Mouse (Mus musculus) CH12.LX (cell line): ENCODE data around the gene Flt3l. TPM values are rescaled to one million over a fixed set of nuclear protein-coding genes. Genes with fewer than 3 reads are reported as not detected.
A peak's percentile ranks its signal among the peaks of the same experiment; 100 is the strongest.

Source experiments
- DNase-seq: peaks from one replicate; pipeline ENCODE4 v3.0.0-alpha.2; 2013; ENCODE audit errors: extremely low read depth
- H3K27ac ChIP-seq: 2 replicates; pipeline ENCODE4 v1.5.1; 2012; ENCODE audit warnings: low read depth, mild to moderate bottlenecking, control low read depth, moderate library complexity; ENCODE audit not compliant: insufficient read depth
- H3K27me3 ChIP-seq: replicated peaks from 2 replicates; pipeline ENCODE3; 2012; ENCODE audit warnings: inconsistent platforms
- H3K36me3 ChIP-seq, 2 experiments: replicated peaks in 1 of 2; 2 replicates each; pipeline versions ENCODE3 to v1.6.1; 2012; ENCODE audit warnings: inconsistent platforms in 1 of 2, low read length in 1 of 2, mild to moderate bottlenecking in 1 of 2, mixed read lengths in 1 of 2, moderate library complexity in 1 of 2; ENCODE audit not compliant: control insufficient read depth in 1 of 2, insufficient read depth in 1 of 2
- H3K4me1 ChIP-seq, 2 experiments: 2 replicates each; pipeline ENCODE4 v1.6.1; 2012; ENCODE audit warnings: inconsistent platforms in 1 of 2, moderate library complexity in 1 of 2; ENCODE audit not compliant: insufficient read depth in 2 of 2, control insufficient read depth in 1 of 2
- H3K4me2 ChIP-seq: 2 replicates; pipeline ENCODE4 v1.6.1; 2012; ENCODE audit warnings: low read depth, mild to moderate bottlenecking, control low read depth; ENCODE audit not compliant: poor library complexity, insufficient read depth, severe bottlenecking
- H3K4me3 ChIP-seq, 3 experiments: fragments of 150-350 bp in 1 of 3; sonication (generic) in 1 of 3; replicated peaks in 1 of 3; 2 replicates each; pipeline versions ENCODE3 to v1.5.1; 2011 to 2012; ENCODE audit warnings: low read depth in 2 of 3, low read length in 2 of 3, mild to moderate bottlenecking in 2 of 3, moderate library complexity in 2 of 3, control low read depth in 1 of 3, improper control_type of control experiment in 1 of 3, inconsistent platforms in 1 of 3, mixed read lengths in 1 of 3; ENCODE audit not compliant: poor library complexity in 1 of 3
- H3K79me2 ChIP-seq: replicated peaks from 2 replicates; pipeline ENCODE4 v1.6.1; 2012; ENCODE audit warnings: mild to moderate bottlenecking, moderate library complexity; ENCODE audit not compliant: control insufficient read depth, poor library complexity, insufficient read depth, severe bottlenecking; ENCODE audit errors: extremely low read depth
- H3K9ac ChIP-seq: 2 replicates; pipeline ENCODE4 v1.6.1; 2012; ENCODE audit warnings: low read depth, mild to moderate bottlenecking, control low read depth, moderate library complexity; ENCODE audit not compliant: insufficient read depth
- H3K9me3 ChIP-seq: replicated peaks from 2 replicates; pipeline ENCODE3; 2012; ENCODE audit warnings: low read length, inconsistent platforms, mixed read lengths
- BHLHE40 ChIP-seq: IDR thresholded peaks from 2 replicates; pipeline ENCODE4 v1.6.1; 2011; ENCODE audit warnings: mild to moderate bottlenecking, low read depth, low read length, improper control_type of control experiment
- CHD1 ChIP-seq: IDR thresholded peaks from 2 replicates; pipeline ENCODE4 v1.6.1; 2012; ENCODE audit warnings: low read depth, low read length, improper control_type of control experiment, inconsistent platforms
- CHD2 ChIP-seq: IDR thresholded peaks from 2 replicates; pipeline ENCODE4 v1.6.1; 2011; ENCODE audit warnings: low read length, improper control_type of control experiment
- E2F4 ChIP-seq: IDR thresholded peaks from 2 replicates; pipeline ENCODE4 v1.6.1; 2011; ENCODE audit warnings: low read depth, low read length, improper control_type of control experiment; ENCODE audit not compliant: insufficient replicate concordance
- ETS1 ChIP-seq: conservative IDR thresholded peaks from 2 replicates; pipeline ENCODE4 v1.6.1; 2012; ENCODE audit warnings: low read depth, mild to moderate bottlenecking, inconsistent platforms, low read length, improper control_type of control experiment, moderate library complexity
- HCFC1 ChIP-seq: IDR thresholded peaks from 2 replicates; pipeline ENCODE4 v1.6.1; 2012; ENCODE audit warnings: low read depth, mild to moderate bottlenecking, inconsistent platforms, low read length, improper control_type of control experiment
- IRF4 ChIP-seq: IDR thresholded peaks from 2 replicates; pipeline ENCODE4 v1.6.1; 2014; ENCODE audit warnings: low read depth, mild to moderate bottlenecking, inconsistent platforms, low read length, improper control_type of control experiment
- KAT2A ChIP-seq: IDR thresholded peaks from 2 replicates; pipeline ENCODE4 v1.6.1; 2012; ENCODE audit warnings: low read length, improper control_type of control experiment, inconsistent platforms; ENCODE audit not compliant: insufficient replicate concordance
- MAFK ChIP-seq: IDR thresholded peaks from 2 replicates; pipeline ENCODE4 v1.6.1; 2011; ENCODE audit warnings: low read length, improper control_type of control experiment; ENCODE audit not compliant: insufficient replicate concordance
- MAX ChIP-seq: IDR thresholded peaks from 2 replicates; pipeline ENCODE4 v1.6.1; 2011; ENCODE audit warnings: low read length, improper control_type of control experiment
- MXI1 ChIP-seq: IDR thresholded peaks from 2 replicates; pipeline ENCODE4 v1.6.1; 2011; ENCODE audit warnings: mild to moderate bottlenecking, low read depth, low read length, improper control_type of control experiment
- MYC ChIP-seq: IDR thresholded peaks from 2 replicates; pipeline ENCODE4 v1.6.1; 2011; ENCODE audit warnings: low read depth, mild to moderate bottlenecking, improper control_type of control experiment, low read length
- RAD21 ChIP-seq: IDR thresholded peaks from 2 replicates; pipeline ENCODE4 v1.6.1; 2011; ENCODE audit warnings: low read depth, mild to moderate bottlenecking, low read length, improper control_type of control experiment, moderate library complexity
- SIN3A ChIP-seq: IDR thresholded peaks from 2 replicates; pipeline ENCODE4 v1.6.1; 2012; ENCODE audit warnings: low read length, improper control_type of control experiment, inconsistent platforms
- TBP ChIP-seq: conservative IDR thresholded peaks from 2 replicates; pipeline ENCODE4 v1.6.1; 2011; ENCODE audit warnings: low read depth, low read length, improper control_type of control experiment
- TCF12 ChIP-seq: IDR thresholded peaks from 2 replicates; pipeline ENCODE4 v1.6.1; 2014; ENCODE audit warnings: low read depth, mild to moderate bottlenecking, inconsistent platforms, low read length, improper control_type of control experiment
- UBTF ChIP-seq: IDR thresholded peaks from 2 replicates; pipeline ENCODE4 v1.6.1; 2012; ENCODE audit warnings: low read depth, mild to moderate bottlenecking, inconsistent platforms, low read length, improper control_type of control experiment, moderate library complexity
- USF1 ChIP-seq: IDR thresholded peaks from 2 replicates; pipeline ENCODE4 v1.6.1; 2014; ENCODE audit warnings: low read depth, mild to moderate bottlenecking, inconsistent platforms, low read length, improper control_type of control experiment
- USF2 ChIP-seq: conservative IDR thresholded peaks from 2 replicates; pipeline ENCODE4 v1.6.1; 2011; ENCODE audit warnings: low read depth, low read length, improper control_type of control experiment
- ZKSCAN1 ChIP-seq: IDR thresholded peaks from 2 replicates; pipeline ENCODE4 v1.6.1; 2012; ENCODE audit warnings: low read depth, inconsistent platforms, low read length, improper control_type of control experiment, borderline replicate concordance
- ZMIZ1 ChIP-seq: IDR thresholded peaks from 2 replicates; pipeline ENCODE4 v1.6.1; 2012; ENCODE audit warnings: low read depth, mild to moderate bottlenecking, inconsistent platforms, low read length, improper control_type of control experiment
- dilution Hi-C: fragments of 300-500 bp; cut with MboI; formaldehyde crosslinking; loops from 2 replicates; pipeline ENCODE4 v1.14.3; 2020; ENCODE audit warnings: low sequenced_read_pairs; ENCODE audit not compliant: extremely low pct_unique_long_range_greater_than_20kb, extremely low pct_ligation_motif_present
- in situ Hi-C: fragments of 300-500 bp; cut with MboI; formaldehyde crosslinking; loops from 3 replicates; pipeline ENCODE4 v1.14.3; 2019; ENCODE audit warnings: low sequenced_read_pairs, low pct_ligation_motif_present, low pct_unique_long_range_greater_than_20kb, mixed read lengths
- polyA plus RNA-seq: library from polyadenylated mRNA; unstranded; fragments of >175 nt; gene quantifications from 2 replicates; pipeline ENCODE4 v1.2.1, GENCODE M21; 2012; ENCODE audit warnings: low read depth; ENCODE audit not compliant: insufficient read length
- total RNA-seq, 2 experiments: library from RNA; depleted of rRNA; stranded (reverse); fragments of 300-350 nt in 1 of 2; fragments of >200 nt in 1 of 2; gene quantifications; 2 replicates each; pipeline ENCODE4 v1.2.3; 2012 to 2014

The Flt3l gene
- total and polyA plus RNA-seq, 3 experiments: 4.6 to 14.9 (median 4.9) TPM

GRCm38 (mm10) chr7:45161612-45162473 is 25.6 kb upstream of the Flt3l start (continued):
- TF ChIP-seq UBTF (no peak), MXI1 (peak; percentile 30; the same call in 1 of the 2 replicates), CHD1 (no peak), TBP (no peak), HCFC1 (peak; percentile 85), TCF12 (peak; percentile 77), E2F4 (no peak), ZKSCAN1 (no peak), SIN3A (no peak), ZMIZ1 (no peak), MYC (no peak), MAFK (no peak), USF1 (no peak), USF2 (no peak), RAD21 (peak; percentile 47)

GRCm38 (mm10) chr7:45160866-45161265 is 24.6 kb upstream of the Flt3l start:
- dilution Hi-C loops: no loop called here
- Histone ChIP-seq H3K79me2 (no peaks in the 10 kb centered on the region), H3K9me3 (no peaks in the 10 kb centered on the region), H3K4me3 (no peak overlapping the region), H3K4me2 (no peak overlapping the region), H3K27ac (no peak overlapping the region), H3K27me3 (peaks cover 33% of the 10 kb centered on the region), H3K36me3 (peaks cover 0 to 46% of the 10 kb centered on the region in 2 experiments)
- TF ChIP-seq MXI1 (no peak), IRF4 (no peak), KAT2A (no peak), ETS1 (no peak), TCF12 (no peak), TBP (no peak), MAX (no peak), CHD2 (no peak), BHLHE40 (no peak)
- TF ChIP-seq, all 38 proteins: peak for 0
- in situ Hi-C loops: loop anchor here (10.0 kb wide), 1 partner anchor 144 kb away; no protein-coding TSS in a partner anchor
- Histone ChIP-seq H3K9ac (no peak overlapping the region), H3K4me1 (peaks cover 0 to 11% of the 10 kb centered on the region in 2 experiments; a peak in 3 of 4 replicates)
- no peak for DNase-seq
